Mouse (Mus musculus) brain, adult 10 weeks (tissue): ENCODE data around the gene Olfr934. TPM values are rescaled to one million over a fixed set of nuclear protein-coding genes. Genes with fewer than 3 reads are reported as not detected.

Experiments used
- polyA plus RNA-seq: library from polyadenylated mRNA; stranded (reverse); fragments of 350-450 nt; fragmentation: Illumina TruSeq; extraction: RNeasy Lipid Tissue Mini Kit (QIAGEN cat#74804); gene quantifications from one replicate; pipeline ENCODE4 v1.2.3, GENCODE M21; 2015; ENCODE audit warnings: low read depth, low replicate concordance

The Olfr934 gene
- not detected for polyA plus RNA-seq

GRCm38 (mm10) chr9:38988215-38988614 is at the start of gene Olfr934:
Olfr934 (minus strand) TSS chr9:38988315.

DNA sequence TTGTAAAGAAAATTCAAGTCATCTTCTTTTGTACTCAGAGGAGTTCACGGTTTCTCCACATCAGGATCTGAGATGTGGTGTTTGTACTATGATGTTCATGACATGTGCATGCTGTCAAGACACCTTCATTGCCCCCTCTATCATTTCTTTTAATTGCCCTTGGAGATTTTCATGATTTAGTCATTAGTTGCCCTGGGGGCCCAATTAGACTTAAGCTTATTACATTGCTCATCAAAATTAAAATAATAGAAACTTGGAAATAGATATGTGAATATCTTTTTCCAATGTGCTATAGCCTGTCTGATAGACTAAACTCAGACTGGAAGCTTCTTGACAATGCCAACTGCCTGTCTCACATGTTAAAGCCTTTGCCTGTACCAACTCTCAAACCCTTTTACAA is 35.2 kb upstream of the Olfr934 start, which contains the start of gene Olfr146:
Gene Olfr146, minus strand, starts transcription at position 101 of the 400 bp plus-strand sequence.

DNA sequence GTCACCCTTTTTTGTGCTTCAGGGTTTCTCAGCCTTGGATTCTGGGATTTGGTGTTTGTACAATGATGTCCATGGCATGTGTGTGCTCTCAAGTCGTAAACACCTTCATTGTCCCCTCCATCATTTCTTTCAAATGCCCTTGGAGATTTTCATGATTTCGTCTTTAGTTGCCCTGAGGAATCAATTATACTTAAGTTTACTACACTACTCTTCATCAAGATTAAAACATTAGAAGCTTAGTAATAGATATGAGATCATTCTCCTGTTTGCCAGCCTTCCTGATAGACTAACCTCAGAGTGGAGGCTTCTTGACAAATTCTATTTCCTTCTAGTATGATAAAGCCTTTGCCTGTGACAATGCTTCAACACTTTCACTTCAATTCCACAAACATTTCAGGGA is 11.5 kb upstream of the Olfr934 start, which contains the start of gene Olfr935:
Gene Olfr935, minus strand, starts transcription at position 101 of the 400 bp plus-strand sequence.

GRCm38 (mm10) chr9:38972013-38972412 is 16.1 kb downstream of the Olfr934 start, which contains the start of gene Olfr933:
Olfr933 (plus strand) TSS chr9:38972313.

Other genes with a start within 250 kb of the Olfr934 start
- 0.09 TPM for gene Olfr920, start 236.0 kb downstream of the Olfr934 start, polyA plus RNA-seq
- gene Olfr921, start 215.2 kb downstream of the Olfr934 start, polyA plus RNA-seq: not detected
- not detected for gene Olfr922, start 173.7 kb downstream of the Olfr934 start, polyA plus RNA-seq
- gene Olfr923, start 161.8 kb downstream of the Olfr934 start, polyA plus RNA-seq: not detected
- gene Olfr924, start 143.9 kb downstream of the Olfr934 start, polyA plus RNA-seq: not detected
- not detected for gene Olfr26, start 133.3 kb downstream of the Olfr934 start, polyA plus RNA-seq
- not detected for gene Olfr926, start 111.2 kb downstream of the Olfr934 start, polyA plus RNA-seq
- not detected for gene Olfr930, start 58.5 kb downstream of the Olfr934 start, polyA plus RNA-seq
- not detected for gene Olfr933, start 16.0 kb downstream of the Olfr934 start, polyA plus RNA-seq
- gene Olfr935, start 11.4 kb upstream of the Olfr934 start, polyA plus RNA-seq: not detected
- gene Olfr146, start 35.1 kb upstream of the Olfr934 start, polyA plus RNA-seq: not detected
- not detected for gene Olfr937, start 76.6 kb upstream of the Olfr934 start, polyA plus RNA-seq
- not detected for gene Olfr938, start 90.6 kb upstream of the Olfr934 start, polyA plus RNA-seq
- not detected for gene Olfr27, start 139.8 kb upstream of the Olfr934 start, polyA plus RNA-seq
- not detected for gene Olfr943, start 178.0 kb upstream of the Olfr934 start, polyA plus RNA-seq
- gene Olfr944, start 213.6 kb upstream of the Olfr934 start, polyA plus RNA-seq: not detected